In the genomic region with DNA sequence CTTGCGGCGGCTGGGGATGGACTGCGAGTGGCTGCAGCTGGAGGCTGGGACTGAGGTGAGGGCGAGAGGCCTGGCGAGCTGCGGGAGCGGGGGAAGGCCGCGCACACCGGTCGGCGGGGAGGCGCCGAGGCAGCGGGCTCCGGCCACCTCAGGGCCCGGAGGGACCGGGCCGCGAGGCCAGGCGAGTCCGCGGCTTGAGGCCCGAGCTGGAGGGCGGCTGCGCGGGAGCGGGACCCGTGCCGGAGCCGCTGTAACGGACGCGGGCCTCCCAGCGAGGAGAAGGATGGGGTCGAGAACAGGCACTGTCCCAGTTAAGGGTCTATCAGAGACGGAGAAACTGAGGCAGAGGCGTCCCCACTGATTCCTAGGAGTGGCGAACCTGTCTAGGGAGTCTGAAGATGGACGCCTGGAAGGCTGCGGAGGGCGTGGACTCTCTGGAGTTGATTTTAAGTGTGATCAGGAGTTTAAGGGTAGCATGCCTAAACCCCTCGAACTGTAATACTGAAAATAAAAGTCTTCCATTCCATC, we compare ENCODE assay signal across 8 mouse cellular contexts. TPM values are rescaled to one million over a fixed set of nuclear protein-coding genes. Genes with fewer than 3 reads are reported as not detected.
DNase-seq lines count a peak whose midpoint lies in the region; ATAC-seq lines count a peak whose summit lies in the region.

No protein-coding gene starts in this region.

- ATAC-seq in lung, embryonic 16.5 days (ENCODE audit: low read depth): peak; percentile 68
- peak; percentile 70; the same call in 1 of the 2 replicates for ATAC-seq in hindbrain, embryonic 11.5 days (ENCODE audit: low FRiP score)

- no peaks in the 10 kb centered on the region; the same call in 1 of the 2 replicates for H3K36me3 ChIP-seq in lung, embryonic 16.5 days (ENCODE audit: control insufficient read depth, insufficient read depth, low read length)
- no peaks in the 10 kb centered on the region for H3K36me3 ChIP-seq in hindbrain, embryonic 11.5 days (ENCODE audit: control insufficient read depth, insufficient read depth, low read length)

- H3K27ac ChIP-seq in lung, embryonic 16.5 days (ENCODE audit: low read length): peak overlapping the region; percentile 97
- peak overlapping the region; percentile 96 for H3K27ac ChIP-seq in hindbrain, embryonic 11.5 days (ENCODE audit: low read depth, low read length)

- WGBS in lung, embryonic 16.5 days: under 1% methylated on average over 41 of the region's 43 CpGs
- WGBS in hindbrain, embryonic 11.5 days: 0% methylated on average over 33 of the region's 43 CpGs

- DNase-seq in lung, postnatal 4 days: no peak
- DNase-seq in c-Kit-negative CD71-positive TER-119-positive erythroid progenitor cells, embryonic 14.5 days (ENCODE audit: low read depth, low spot score): peak; percentile 46
- DNase-seq in hindbrain, embryonic 11.5 days (ENCODE audit: low spot score): no peak
- DNase-seq in mesoderm, embryonic 11.5 days (ENCODE audit: low read depth, low spot score): peak; percentile 10
- no peak for DNase-seq in B cell, adult 2 months
- no peak for DNase-seq in yolk sac, embryonic 10.5 days (ENCODE audit: low spot score)
- DNase-seq in kidney, postnatal 14 days: no peak

- H3K9ac ChIP-seq in lung, embryonic 16.5 days (ENCODE audit: low read length): peak overlapping the region; percentile 98
- peak overlapping the region; percentile 90 for H3K9ac ChIP-seq in hindbrain, embryonic 11.5 days (ENCODE audit: low read depth, low read length)

- peaks cover 14% of the 10 kb centered on the region for H3K4me1 ChIP-seq in lung, embryonic 16.5 days (replicated peaks; ENCODE audit: control insufficient read depth, insufficient read depth, low read length)
- H3K4me1 ChIP-seq in hindbrain, embryonic 11.5 days (replicated peaks; ENCODE audit: control insufficient read depth, insufficient read depth, low read length): 0 out of 2 replicates have a peak, but pooled peaks cover 4% of the 10 kb centered on the region

- peak overlapping the region; percentile 95 for H3K4me3 ChIP-seq in lung, embryonic 16.5 days (ENCODE audit: low read length)
- peak overlapping the region; percentile 80 for H3K4me3 ChIP-seq in hindbrain, embryonic 11.5 days (ENCODE audit: low read depth, low read length)

- no peaks in the 10 kb centered on the region for H3K9me3 ChIP-seq in lung, embryonic 16.5 days (ENCODE audit: control insufficient read depth, low read length)
- H3K9me3 ChIP-seq in hindbrain, embryonic 11.5 days (ENCODE audit: control insufficient read depth, low read length): no peaks in the 10 kb centered on the region

- H3K27me3 ChIP-seq in lung, embryonic 16.5 days (ENCODE audit: control insufficient read depth, insufficient read depth, low read depth, low read length): no peaks in the 10 kb centered on the region
- no peaks in the 10 kb centered on the region for H3K27me3 ChIP-seq in hindbrain, embryonic 11.5 days (ENCODE audit: control insufficient read depth, insufficient read depth, low read length)

- peak overlapping the region; percentile 71 for H3K4me2 ChIP-seq in lung, embryonic 16.5 days (ENCODE audit: low read depth, low read length)
- H3K4me2 ChIP-seq in hindbrain, embryonic 11.5 days (replicated peaks; ENCODE audit: low read depth, low read length): peak overlapping the region; percentile 83

RNA-seq across cellular contexts. Expression of a gene that starts 0.4 kb away (rescaled TPM):
- polyA plus RNA-seq in lung, embryonic 16.5 days (2015; fragmentation: Nextera tagmentation; extraction: Ambion mirVana): 2.4 and 3.3 TPM in 2 replicates
- polyA plus RNA-seq in hindbrain, embryonic 11.5 days (2014; fragmentation: Nextera tagmentation; extraction: Ambion mirVana): 2.9 and 3.2 TPM in 2 replicates

RNA-seq across cellular contexts. Expression of a gene that starts 0.5 kb away (rescaled TPM):
- 61.6 and 67.9 TPM in 2 replicates for polyA plus RNA-seq in lung, embryonic 16.5 days (2015; fragmentation: Nextera tagmentation; extraction: Ambion mirVana)
- 113 and 116 TPM in 2 replicates for polyA plus RNA-seq in hindbrain, embryonic 11.5 days (2014; fragmentation: Nextera tagmentation; extraction: Ambion mirVana)

RNA-seq across cellular contexts. Expression of a gene that starts 45.3 kb away (rescaled TPM):
- polyA plus RNA-seq in lung, embryonic 16.5 days (2015; fragmentation: Nextera tagmentation; extraction: Ambion mirVana): 128 and 138 TPM in 2 replicates
- 107 and 141 TPM in 2 replicates for polyA plus RNA-seq in hindbrain, embryonic 11.5 days (2014; fragmentation: Nextera tagmentation; extraction: Ambion mirVana)

Comparison
In these comparisons a context has a peak if more than half of its experiments do, and no peak if none do; other contexts are left out.
1. DNase-seq: peak in c-Kit-negative CD71-positive TER-119-positive erythroid progenitor cells, embryonic 14.5 days (single experiment) and mesoderm, embryonic 11.5 days (single experiment); none in lung, postnatal 4 days (0 of 2), hindbrain, embryonic 11.5 days (single experiment), B cell, adult 2 months (0 of 2), yolk sac, embryonic 10.5 days (single experiment) and kidney, postnatal 14 days (single experiment).